ENCODE assay signal across 30 mouse cellular contexts in the genomic region with DNA sequence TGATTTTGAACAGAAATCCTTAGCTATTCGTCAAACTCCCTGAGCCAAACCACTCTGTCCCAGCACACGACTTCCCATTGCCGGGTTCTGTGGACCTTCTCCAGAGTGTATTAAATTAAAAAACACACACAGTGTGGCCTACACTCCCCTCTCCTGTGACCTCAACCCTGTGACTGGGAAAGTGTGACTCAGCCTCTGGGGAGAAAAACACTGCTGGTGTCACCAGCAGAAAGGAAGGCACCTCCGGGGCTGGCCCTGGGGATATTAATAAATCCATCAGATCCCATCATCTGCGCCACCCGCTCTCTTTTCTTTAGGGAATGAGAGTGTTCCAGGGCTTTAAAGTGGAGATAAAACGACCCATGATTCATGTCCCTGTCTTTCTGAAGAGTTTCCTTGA.
DNase-seq lines count a peak whose midpoint lies in the region; ATAC-seq and TF ChIP-seq lines count a peak whose summit lies in the region.
"Had no signal": no experiment of that assay in that cellular context is flagged by ENCODE, and none has a peak within 500 bp of the region (broad histone marks: within the 10 kb centered on the region; RNA-seq: fewer than 3 reads in every experiment).

No protein-coding gene starts in this region.

- H3K36me3 ChIP-seq in kidney, embryonic 15.5 days, result no peaks in the 10 kb centered on the region
- no peaks in the 10 kb centered on the region for H3K36me3 ChIP-seq in midbrain, embryonic 14.5 days (ENCODE audit: control insufficient read depth, insufficient read depth, low read length)
- H3K36me3 ChIP-seq: G1E; heart, embryonic 12.5 days; hindbrain, embryonic 10.5 days; hindbrain, embryonic 15.5 days; limb, embryonic 12.5 days; liver, embryonic 15.5 days had no signal

- TF ChIP-seq POLR2A in olfactory bulb, adult 2 months (IDR thresholded peaks at IDR 0.05; ENCODE audit: insufficient read depth, low read depth, low read length), result no peak

- no peaks in the 10 kb centered on the region for H3K27me3 ChIP-seq in kidney, embryonic 15.5 days
- H3K27me3 ChIP-seq in midbrain, embryonic 14.5 days (ENCODE audit: control insufficient read depth, insufficient read depth, low read length), result no peaks in the 10 kb centered on the region
- H3K27me3 ChIP-seq: heart, embryonic 12.5 days; hindbrain, embryonic 15.5 days; limb, embryonic 12.5 days; liver, embryonic 15.5 days had no signal

- H3K27ac ChIP-seq in kidney, embryonic 15.5 days, result no peak overlapping the region
- H3K27ac ChIP-seq in olfactory bulb, adult 2 months (ENCODE audit: insufficient read depth, low read depth, low read length), result peak overlapping the region; percentile 52
- H3K27ac ChIP-seq in midbrain, embryonic 14.5 days (replicated peaks; ENCODE audit: low read depth, low read length), result no peak overlapping the region
- H3K27ac ChIP-seq: gastrocnemius, adult 2 months; heart, adult 2 months; hindbrain, embryonic 10.5 days; hindbrain, embryonic 15.5 days; kidney, postnatal 0 days; limb, embryonic 12.5 days; liver, embryonic 15.5 days had no signal

- H3K4me1 ChIP-seq in kidney, embryonic 15.5 days, result peaks cover 5% of the 10 kb centered on the region; the same call in 1 of the 2 replicates
- peaks cover 13% of the 10 kb centered on the region for H3K4me1 ChIP-seq in olfactory bulb, adult 2 months (ENCODE audit: control insufficient read depth, insufficient read depth, low read length)
- H3K4me1 ChIP-seq in midbrain, embryonic 14.5 days (ENCODE audit: control insufficient read depth, insufficient read depth, low read length), result no peaks in the 10 kb centered on the region
- H3K4me1 ChIP-seq: hindbrain, embryonic 15.5 days; limb, embryonic 12.5 days; liver, embryonic 15.5 days had no signal

- DNase-seq in kidney, adult 18-20 months, result no peak
- peak; percentile 82 for DNase-seq in adrenal gland, adult 2 months
- peak; percentile 57 for DNase-seq in adrenal gland, postnatal 25 days
- DNase-seq in midbrain, embryonic 14.5 days, result no peak
- no peak for DNase-seq in right cerebral cortex, postnatal 10 days (ENCODE audit: low spot score in 2 of 2)
- DNase-seq: cerebellum, adult 2 months; cerebellum, postnatal 14 days; gastrocnemius, adult 2 months; gastrocnemius, postnatal 36 days; heart, adult 2 months; heart, postnatal 10 days; layer of hippocampus, adult 9-11 months; lung, embryonic 14.5 days; lung, postnatal 14 days; right cerebral cortex, adult 18-20 months; right cerebral cortex, postnatal 4 days; thymus, adult 2 months; thymus, postnatal 36 days had no signal

- H3K4me2 ChIP-seq in kidney, embryonic 15.5 days, result no peak overlapping the region
- H3K4me2 ChIP-seq in midbrain, embryonic 14.5 days (ENCODE audit: low read length), result no peak overlapping the region
- H3K4me2 ChIP-seq: heart, embryonic 12.5 days; hindbrain, embryonic 15.5 days; limb, embryonic 12.5 days; liver, embryonic 15.5 days; lung, embryonic 14.5 days; midbrain, embryonic 11.5 days had no signal

- TF ChIP-seq CTCF in olfactory bulb, adult 2 months (IDR thresholded peaks at IDR 0.05; ENCODE audit: insufficient read depth, low read depth, low read length), result no peak

- ATAC-seq in kidney, embryonic 15.5 days (replicated peaks; ENCODE audit: low FRiP score), result 0 out of 2 replicates have a peak, but pooled peaks have one; percentile 12
- no peak for ATAC-seq in midbrain, embryonic 14.5 days (ENCODE audit: low FRiP score, low TSS enrichment)
- ATAC-seq: forebrain, embryonic 14.5 days; inflammation-experienced regulatory T-cells, adult 6 months had no signal

- WGBS in kidney, embryonic 15.5 days, result 23% methylated on average over 7 of the region's 7 CpGs
- WGBS in olfactory bulb, adult 2 months, result 39% methylated on average over 7 of the region's 7 CpGs
- 67% methylated on average over 7 of the region's 7 CpGs for WGBS in midbrain, embryonic 14.5 days

- no peaks in the 10 kb centered on the region for H3K9me3 ChIP-seq in kidney, embryonic 15.5 days (replicated peaks)
- H3K9me3 ChIP-seq in midbrain, embryonic 14.5 days (ENCODE audit: control insufficient read depth, low read length), result peaks cover under 1% of the 10 kb centered on the region; the same call in 1 of the 2 replicates
- H3K9me3 ChIP-seq: G1E; heart, embryonic 12.5 days; hindbrain, embryonic 10.5 days; hindbrain, embryonic 15.5 days; limb, embryonic 12.5 days; liver, embryonic 15.5 days had no signal

- H3K4me3 ChIP-seq in kidney, embryonic 15.5 days (replicated peaks), result no peak overlapping the region
- no peak overlapping the region for H3K4me3 ChIP-seq in olfactory bulb, adult 2 months (ENCODE audit: insufficient read depth, low read depth, low read length)
- H3K4me3 ChIP-seq in midbrain, embryonic 14.5 days (replicated peaks; ENCODE audit: low read depth, low read length), result no peak overlapping the region
- H3K4me3 ChIP-seq: gastrocnemius, adult 2 months; heart, adult 2 months; heart, embryonic 12.5 days; hindbrain, embryonic 10.5 days; hindbrain, embryonic 15.5 days; limb, embryonic 12.5 days; liver, embryonic 15.5 days had no signal

- H3K9ac ChIP-seq in kidney, embryonic 15.5 days, result no peak overlapping the region
- H3K9ac ChIP-seq in midbrain, embryonic 14.5 days (replicated peaks; ENCODE audit: low read length), result no peak overlapping the region
- H3K9ac ChIP-seq: heart, embryonic 12.5 days; hindbrain, embryonic 15.5 days; limb, embryonic 12.5 days; liver, embryonic 15.5 days; lung, embryonic 14.5 days had no signal

Comparison
In these comparisons a context has a peak if more than half of its experiments do, and no peak if none do; other contexts are left out.
1. DNase-seq: peak in adrenal gland, adult 2 months (single experiment) and adrenal gland, postnatal 25 days (single experiment); none in kidney, adult 18-20 months (single experiment), midbrain, embryonic 14.5 days (single experiment) and right cerebral cortex, postnatal 10 days (0 of 2).